Mouse (Mus musculus): ENCODE measurements around the gene Arsb. TPM values are rescaled to one million over a fixed set of nuclear protein-coding genes. Genes with fewer than 3 reads are reported as not detected.

Gene Arsb
- polyA plus RNA-seq, 1 experiment: 7.2 TPM

DNA sequence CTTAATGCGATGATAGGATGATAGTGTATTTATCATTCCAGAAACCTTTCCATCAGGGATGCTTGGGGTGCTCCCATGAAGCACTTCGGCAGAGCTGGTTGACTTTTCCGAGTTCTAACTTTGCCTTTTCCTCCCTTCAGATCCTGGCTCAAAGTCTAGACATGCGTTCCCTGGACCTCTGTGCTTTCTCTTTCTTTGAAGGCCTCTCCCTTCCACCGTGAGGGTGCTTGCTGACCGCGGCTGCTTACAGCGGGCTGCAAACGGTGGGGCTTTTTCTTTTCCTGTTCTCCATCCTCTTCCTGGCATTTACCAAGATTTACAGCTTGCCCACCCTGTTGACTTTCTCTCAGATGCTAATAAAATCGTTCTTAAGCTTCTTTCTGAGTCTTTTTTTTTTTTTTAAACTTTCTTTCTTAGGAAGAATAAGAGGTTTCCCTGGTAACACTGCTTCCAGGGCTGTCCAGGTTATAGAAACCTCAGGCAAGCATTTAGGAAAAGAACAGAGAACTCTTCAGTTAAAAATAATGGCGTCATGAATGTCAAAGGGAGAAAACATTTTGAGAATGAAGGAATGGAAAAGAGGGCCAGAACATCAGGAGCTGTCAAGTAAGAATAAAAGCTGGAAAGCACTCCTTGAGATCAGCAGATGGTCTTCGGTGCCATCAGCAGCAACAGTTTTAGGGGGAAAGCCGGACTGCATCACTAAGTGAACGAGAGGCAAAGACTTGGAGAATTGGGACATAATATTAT lies 13.1 kb upstream of the Arsb start:
- Histone ChIP-seq H3K36me3 (ENCODE audit: control insufficient read depth, insufficient read depth) (no peaks in the 10 kb centered on the region), H3K27me3 (ENCODE audit: control insufficient read depth, insufficient read depth, insufficient read length) (no peaks in the 10 kb centered on the region), H3ac (ENCODE audit: control insufficient read depth, insufficient read length) (no peak overlapping the region), H3K4me2 (ENCODE audit: low read depth) (no peak overlapping the region), H3K79me2 (ENCODE audit: control insufficient read depth, insufficient read depth) (no peaks in the 10 kb centered on the region), H3K4me3 (no peak overlapping the region)
- TF ChIP-seq USF1 (IDR thresholded peaks at IDR 0.05; ENCODE audit: low read depth) (no peak), SRF (IDR thresholded peaks at IDR 0.05; ENCODE audit: control insufficient read depth, insufficient read length, low read depth) (no peak), E2F4 (IDR thresholded peaks at IDR 0.05; ENCODE audit: insufficient read depth) (no peak), TCF3 (IDR thresholded peaks at IDR 0.05; ENCODE audit: insufficient read length, low read depth) (no peak), REST (IDR thresholded peaks at IDR 0.05; ENCODE audit: insufficient read depth, insufficient read length) (no peak), MYOG (IDR thresholded peaks at IDR 0.05; ENCODE audit: control insufficient read depth in 1 of 3, insufficient read depth in 1 of 3, insufficient read length in 2 of 3, low read depth in 2 of 3) (no peak), CEBPB (IDR thresholded peaks at IDR 0.05; ENCODE audit: insufficient read depth, poor library complexity, severe bottlenecking) (no peak), POLR2AphosphoS2 (IDR thresholded peaks at IDR 0.05; ENCODE audit: insufficient read length, low read depth) (no peak), TCF12 (IDR thresholded peaks at IDR 0.05; ENCODE audit: insufficient read depth, poor library complexity, severe bottlenecking) (no peak), MYOD1 (IDR thresholded peaks at IDR 0.05; ENCODE audit: control insufficient read depth in 1 of 3, insufficient read length in 2 of 3, low read depth in 2 of 3) (no peak), MAX (IDR thresholded peaks at IDR 0.05; ENCODE audit: low read depth) (no peak), POLR2A (IDR thresholded peaks at IDR 0.05; ENCODE audit: insufficient read length, low read depth) (no peak)

- Histone ChIP-seq H3K4me3 (no peak overlapping the region), H3K36me3 (ENCODE audit: control insufficient read depth, insufficient read depth) (no peaks in the 10 kb centered on the region), H3ac (ENCODE audit: control insufficient read depth, insufficient read length) (no peak overlapping the region), H3K79me2 (ENCODE audit: control insufficient read depth, insufficient read depth) (no peaks in the 10 kb centered on the region), H3K4me2 (ENCODE audit: low read depth) (no peak overlapping the region), H3K27me3 (ENCODE audit: control insufficient read depth, insufficient read depth, insufficient read length) (no peaks in the 10 kb centered on the region)
- no peak for TF ChIP-seq TCF3 (IDR thresholded peaks at IDR 0.05; ENCODE audit: insufficient read length, low read depth)
- TF ChIP-seq POLR2AphosphoS2 (IDR thresholded peaks at IDR 0.05; ENCODE audit: insufficient read length, low read depth): no peak
- no peak for TF ChIP-seq USF1 (IDR thresholded peaks at IDR 0.05; ENCODE audit: low read depth)
- TF ChIP-seq CEBPB (IDR thresholded peaks at IDR 0.05; ENCODE audit: insufficient read depth, poor library complexity, severe bottlenecking): no peak
- TF ChIP-seq MAX (IDR thresholded peaks at IDR 0.05; ENCODE audit: low read depth): no peak
- no peak for TF ChIP-seq SRF (IDR thresholded peaks at IDR 0.05; ENCODE audit: control insufficient read depth, insufficient read length, low read depth)
- TF ChIP-seq TCF12 (IDR thresholded peaks at IDR 0.05; ENCODE audit: insufficient read depth, poor library complexity, severe bottlenecking): no peak
- no peak for TF ChIP-seq MYOD1 (IDR thresholded peaks at IDR 0.05; ENCODE audit: control insufficient read depth in 1 of 3, insufficient read length in 2 of 3, low read depth in 2 of 3)
- TF ChIP-seq MYOG (IDR thresholded peaks at IDR 0.05; ENCODE audit: control insufficient read depth in 1 of 3, insufficient read depth in 1 of 3, insufficient read length in 2 of 3, low read depth in 2 of 3): no peak
- TF ChIP-seq POLR2A (IDR thresholded peaks at IDR 0.05; ENCODE audit: insufficient read length, low read depth): no peak
- TF ChIP-seq E2F4 (IDR thresholded peaks at IDR 0.05; ENCODE audit: insufficient read depth): no peak
- TF ChIP-seq REST (IDR thresholded peaks at IDR 0.05; ENCODE audit: insufficient read depth, insufficient read length): no peak
Observed at GRCm38 (mm10) chr13:93761831-93762230, 9.6 kb upstream of the Arsb start.

DNA sequence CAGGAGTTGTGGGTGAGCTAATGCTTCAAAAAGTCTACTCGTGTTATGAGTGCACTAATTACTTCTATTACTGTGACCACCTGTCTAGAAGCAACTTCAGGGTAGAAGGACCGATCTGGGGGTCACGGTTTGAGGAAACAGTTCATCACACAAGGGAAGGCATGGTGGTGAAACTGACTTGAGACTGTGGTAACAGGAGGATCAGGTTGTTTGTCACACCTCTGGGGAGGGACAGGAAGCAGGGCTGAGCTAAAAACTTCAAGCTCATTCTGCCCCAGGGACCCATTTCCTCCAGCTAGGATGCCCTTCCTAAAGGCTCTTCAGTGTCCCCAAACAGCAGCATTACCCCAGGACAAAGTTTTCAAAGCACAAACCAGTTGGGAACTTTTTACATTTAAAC lies 8.6 kb upstream of the Arsb start:
- Histone ChIP-seq H3K36me3 (ENCODE audit: control insufficient read depth, insufficient read depth) (no peaks in the 10 kb centered on the region), H3K27me3 (ENCODE audit: control insufficient read depth, insufficient read depth, insufficient read length) (no peaks in the 10 kb centered on the region), H3K4me3 (no peak overlapping the region), H3ac (ENCODE audit: control insufficient read depth, insufficient read length) (no peak overlapping the region), H3K4me2 (ENCODE audit: low read depth) (no peak overlapping the region), H3K79me2 (ENCODE audit: control insufficient read depth, insufficient read depth) (no peaks in the 10 kb centered on the region)
- TF ChIP-seq REST (IDR thresholded peaks at IDR 0.05; ENCODE audit: insufficient read depth, insufficient read length) (no peak), SRF (IDR thresholded peaks at IDR 0.05; ENCODE audit: control insufficient read depth, insufficient read length, low read depth) (no peak), CEBPB (IDR thresholded peaks at IDR 0.05; ENCODE audit: insufficient read depth, poor library complexity, severe bottlenecking) (no peak), E2F4 (IDR thresholded peaks at IDR 0.05; ENCODE audit: insufficient read depth) (no peak), MYOG (IDR thresholded peaks at IDR 0.05; ENCODE audit: control insufficient read depth in 1 of 3, insufficient read depth in 1 of 3, insufficient read length in 2 of 3, low read depth in 2 of 3) (no peak), TCF12 (IDR thresholded peaks at IDR 0.05; ENCODE audit: insufficient read depth, poor library complexity, severe bottlenecking) (no peak)

DNA sequence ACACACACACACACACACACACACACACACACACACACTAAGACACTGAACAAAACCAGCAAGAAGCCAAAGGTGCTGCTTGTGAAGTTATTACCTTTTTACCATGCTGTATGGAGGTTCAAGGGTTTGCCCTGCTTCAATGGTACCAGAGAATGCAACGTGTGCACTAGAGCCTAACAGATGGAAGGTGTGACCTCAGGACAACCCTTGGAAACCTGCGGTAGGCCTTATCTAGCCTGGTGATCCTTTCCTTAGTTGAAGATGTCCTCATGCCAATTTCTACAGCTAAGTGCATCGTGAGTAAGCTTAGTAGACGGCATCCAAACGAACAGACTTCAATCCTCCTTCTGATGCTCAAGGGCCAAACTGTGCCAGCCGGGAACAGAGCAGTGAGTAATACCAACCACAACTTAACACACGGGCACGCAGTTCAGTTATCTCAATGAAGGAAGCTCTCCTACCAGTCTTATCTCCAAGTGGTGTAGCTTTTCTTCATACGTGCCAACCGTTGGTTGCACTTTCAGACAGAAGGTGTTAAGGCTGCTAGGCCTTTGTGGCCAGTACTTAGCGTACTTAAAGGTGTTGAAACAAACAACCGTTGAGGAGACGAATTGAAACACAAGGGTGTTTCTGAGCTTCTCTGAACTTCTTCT lies 7.0 kb upstream of the Arsb start:
- TF ChIP-seq TCF12 (IDR thresholded peaks at IDR 0.05; ENCODE audit: insufficient read depth, poor library complexity, severe bottlenecking): no peak
- TF ChIP-seq POLR2AphosphoS2 (IDR thresholded peaks at IDR 0.05; ENCODE audit: insufficient read length, low read depth): no peak
- no peak for TF ChIP-seq REST (IDR thresholded peaks at IDR 0.05; ENCODE audit: insufficient read depth, insufficient read length)
- no peak for TF ChIP-seq MAX (IDR thresholded peaks at IDR 0.05; ENCODE audit: low read depth)
- no peak for TF ChIP-seq CEBPB (IDR thresholded peaks at IDR 0.05; ENCODE audit: insufficient read depth, poor library complexity, severe bottlenecking)
- TF ChIP-seq POLR2A (IDR thresholded peaks at IDR 0.05; ENCODE audit: insufficient read length, low read depth): no peak
- no peak for TF ChIP-seq USF1 (IDR thresholded peaks at IDR 0.05; ENCODE audit: low read depth)
- no peak for TF ChIP-seq MYOG (IDR thresholded peaks at IDR 0.05; ENCODE audit: control insufficient read depth in 1 of 3, insufficient read depth in 1 of 3, insufficient read length in 2 of 3, low read depth in 2 of 3)
- no peak for TF ChIP-seq E2F4 (IDR thresholded peaks at IDR 0.05; ENCODE audit: insufficient read depth)
- no peak for TF ChIP-seq TCF3 (IDR thresholded peaks at IDR 0.05; ENCODE audit: insufficient read length, low read depth)
- no peak for TF ChIP-seq MYOD1 (IDR thresholded peaks at IDR 0.05; ENCODE audit: control insufficient read depth in 1 of 3, insufficient read length in 2 of 3, low read depth in 2 of 3)
- TF ChIP-seq SRF (IDR thresholded peaks at IDR 0.05; ENCODE audit: control insufficient read depth, insufficient read length, low read depth): no peak
- Histone ChIP-seq H3K4me3 (no peak overlapping the region), H3K27me3 (ENCODE audit: control insufficient read depth, insufficient read depth, insufficient read length) (no peaks in the 10 kb centered on the region), H3K4me2 (ENCODE audit: low read depth) (no peak overlapping the region), H3K79me2 (ENCODE audit: control insufficient read depth, insufficient read depth) (no peaks in the 10 kb centered on the region), H3ac (ENCODE audit: control insufficient read depth, insufficient read length) (no peak overlapping the region), H3K36me3 (ENCODE audit: control insufficient read depth, insufficient read depth) (no peaks in the 10 kb centered on the region)

Measured in myocyte (in vitro differentiated cells).